Mouse (Mus musculus) midbrain, embryonic 14.5 days (tissue): Measurements from ENCODE around the gene Tmprss11e. TPM values are rescaled to one million over a fixed set of nuclear protein-coding genes. Genes with fewer than 3 reads are reported as not detected.

Experiments used
- ATAC-seq: fragments of 200-750 bp; cut with Nextera tagmentation; 2 replicates; pipeline ENCODE4 v1.8.0; 2017; ENCODE audit warnings: moderate number of reproducible peaks, moderate library complexity; ENCODE audit not compliant: low FRiP score, low TSS enrichment
- DNase-seq: peaks from one replicate; pipeline ENCODE4 v3.0.0-alpha.2; 2015
- H3K27ac ChIP-seq: fragments of 300-500 bp; sonication (generic); replicated peaks from 2 replicates; pipeline ENCODE4 v1.5.1; 2014; ENCODE audit warnings: mild to moderate bottlenecking, low read depth, low read length, moderate library complexity
- H3K27me3 ChIP-seq: fragments of 300-500 bp; sonication (generic); 2 replicates; pipeline ENCODE4 v1.6.1; 2014; ENCODE audit warnings: low read length, control low read depth, mixed read lengths; ENCODE audit not compliant: control insufficient read depth, insufficient read depth
- H3K36me3 ChIP-seq: fragments of 300-500 bp; sonication (generic); 2 replicates; pipeline ENCODE4 v1.6.1; 2014; ENCODE audit warnings: low read length, control low read depth; ENCODE audit not compliant: control insufficient read depth, insufficient read depth
- H3K4me1 ChIP-seq: fragments of 300-500 bp; sonication (generic); 2 replicates; pipeline ENCODE4 v1.6.1; 2014; ENCODE audit warnings: mild to moderate bottlenecking, antibody characterized with exemption, low read length, control low read depth; ENCODE audit not compliant: control insufficient read depth, insufficient read depth
- H3K4me2 ChIP-seq: fragments of 300-500 bp; sonication (generic); 2 replicates; pipeline ENCODE4 v1.6.1; 2014; ENCODE audit warnings: mild to moderate bottlenecking, low read length, moderate library complexity
- H3K4me3 ChIP-seq: fragments of 300-500 bp; sonication (generic); replicated peaks from 2 replicates; pipeline ENCODE4 v1.5.1; 2014; ENCODE audit warnings: low read depth, low read length
- H3K9ac ChIP-seq: fragments of 300-500 bp; sonication (generic); replicated peaks from 2 replicates; pipeline ENCODE4 v1.6.1; 2014; ENCODE audit warnings: mild to moderate bottlenecking, low read length, moderate library complexity
- H3K9me3 ChIP-seq: fragments of 300-500 bp; sonication (generic); 2 replicates; pipeline ENCODE4 v1.6.1; 2016; ENCODE audit warnings: low read length, control low read depth, mixed read lengths; ENCODE audit not compliant: control insufficient read depth
- WGBS: fragments of 180-500 bp; shearing (Covaris S2); extraction: QIAGEN DNeasy Blood & Tissue Kit; methylation state at CpG from one replicate; pipeline ENCODE4 v1.1.7; 2014; 5-methylcytosine and 5-hydroxymethylcytosine counted together
- polyA plus RNA-seq: library from polyadenylated mRNA; unstranded; fragments of >200 nt; fragmentation: Nextera tagmentation; extraction: Ambion mirVana; gene quantifications from 2 replicates; pipeline ENCODE4 v1.2.1, GENCODE M21; 2014

Gene Tmprss11e
- polyA plus RNA-seq, result not detected in 2 replicates

DNA sequence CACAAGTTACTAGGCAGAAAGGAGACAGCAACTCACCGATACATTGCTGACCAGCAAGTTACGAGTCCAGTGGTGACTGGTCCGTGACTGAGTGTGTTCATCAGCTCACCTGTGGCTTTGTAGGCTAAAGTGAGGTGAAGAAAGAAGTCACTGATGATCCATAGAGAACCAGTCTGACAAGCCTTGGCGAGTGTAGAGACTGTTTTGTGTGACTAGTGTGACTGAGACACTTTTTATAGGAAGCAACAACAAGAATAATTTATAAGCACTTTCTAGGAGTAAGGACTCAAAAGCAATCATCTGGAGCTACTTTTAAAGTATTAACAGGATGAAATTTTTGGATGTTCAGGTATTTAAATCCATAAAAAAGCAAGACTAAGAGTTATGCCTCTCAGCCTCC is at the start of gene Tmprss11e:
Gene Tmprss11e, minus strand, starts transcription at position 101 of the 400 bp plus-strand sequence.
- Histone ChIP-seq H3K27ac (no peak within 1 kb of the TSS), H3K9ac (no peak within 1 kb of the TSS), H3K4me3 (no peak within 1 kb of the TSS), H3K9me3 (no peaks in the 10 kb centered on the region), H3K4me2 (no peak within 1 kb of the TSS), H3K4me1 (no peaks in the 10 kb centered on the region), H3K27me3 (no peaks in the 10 kb centered on the region), H3K36me3 (no peaks in the 10 kb centered on the region)
- no peak for DNase-seq
- WGBS, result 90% methylated on average over 4 of the region's 4 CpGs
- ATAC-seq, result no peak

DNA sequence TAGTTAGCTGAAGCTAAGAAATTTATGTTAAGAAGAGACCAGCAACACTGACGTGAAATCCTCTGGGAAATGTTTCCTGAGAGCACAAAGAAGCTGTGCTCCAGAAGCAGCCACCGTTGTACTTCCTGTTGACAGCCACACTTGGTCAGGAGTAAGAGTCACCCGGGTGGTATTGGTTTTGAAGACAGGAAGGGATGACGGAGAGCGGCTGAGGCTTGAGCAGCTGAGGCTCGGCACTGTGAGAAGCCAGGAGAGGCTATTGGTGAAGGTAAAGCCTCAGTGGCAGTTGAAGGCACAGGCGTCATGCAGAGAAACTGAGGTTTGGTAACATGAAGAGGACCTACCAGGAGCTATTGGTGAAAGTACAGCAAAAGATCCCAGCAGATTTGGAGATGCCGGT is 47.2 kb upstream of the Tmprss11e start:
- 76% methylated on average over 8 of the region's 8 CpGs for WGBS
- Histone ChIP-seq H3K4me2 (no peak overlapping the region), H3K36me3 (no peaks in the 10 kb centered on the region), H3K27me3 (no peaks in the 10 kb centered on the region), H3K9ac (no peak overlapping the region), H3K9me3 (no peaks in the 10 kb centered on the region), H3K27ac (no peak overlapping the region), H3K4me3 (no peak overlapping the region), H3K4me1 (no peaks in the 10 kb centered on the region)
- ATAC-seq (no peak), DNase-seq (no peak)

DNA sequence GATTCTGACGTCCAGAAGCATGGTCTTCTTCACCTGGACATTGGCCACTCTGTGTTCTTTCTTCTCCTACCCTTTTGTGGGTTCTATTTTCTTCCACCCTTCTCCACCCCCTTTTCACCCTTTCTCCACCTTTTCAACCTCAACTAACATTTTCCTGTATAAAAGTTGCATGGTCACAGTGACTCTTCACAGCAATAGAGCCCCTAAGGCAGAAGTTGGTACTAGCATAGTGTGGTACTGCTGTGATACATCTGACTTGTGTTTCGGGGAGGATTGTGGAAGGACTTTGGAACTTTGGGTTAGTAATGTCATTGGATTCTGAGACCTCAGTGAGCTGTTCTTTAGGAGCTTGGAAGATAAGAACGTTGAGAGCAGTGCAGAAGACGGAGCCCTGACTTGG is 46.6 kb upstream of the Tmprss11e start:
- H3K36me3 ChIP-seq, result no peaks in the 10 kb centered on the region
- H3K9ac ChIP-seq, result no peak overlapping the region
- DNase-seq, result no peak
- no peak overlapping the region for H3K4me2 ChIP-seq
- WGBS, result 71% methylated on average over 4 of the region's 4 CpGs
- ATAC-seq, result no peak
- H3K27me3 ChIP-seq, result no peaks in the 10 kb centered on the region
- no peak overlapping the region for H3K4me3 ChIP-seq
- no peak overlapping the region for H3K27ac ChIP-seq
- H3K9me3 ChIP-seq, result no peaks in the 10 kb centered on the region
- H3K4me1 ChIP-seq, result no peaks in the 10 kb centered on the region

DNA sequence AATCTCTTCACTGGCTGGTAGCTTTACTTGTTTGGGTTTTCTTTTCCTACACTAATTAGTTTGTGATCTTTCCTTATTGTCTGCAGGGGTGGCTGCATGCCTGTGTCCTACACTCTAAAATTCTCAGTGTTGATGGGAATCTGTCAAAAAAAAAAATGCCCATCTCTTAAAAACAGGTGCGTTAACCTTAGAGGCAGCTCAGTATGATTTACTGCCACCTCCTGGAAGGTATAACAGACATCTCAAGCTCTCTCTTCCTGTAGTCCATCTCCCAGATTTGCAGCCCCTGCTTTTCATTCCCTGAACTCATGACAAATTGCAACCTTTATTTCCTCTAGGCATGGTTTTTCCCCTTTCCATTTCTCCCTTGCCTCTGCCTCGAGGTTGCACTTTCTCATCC is 44.3 kb upstream of the Tmprss11e start:
- H3K4me2 ChIP-seq, result no peak overlapping the region
- DNase-seq, result no peak
- H3K9me3 ChIP-seq, result no peaks in the 10 kb centered on the region
- no peaks in the 10 kb centered on the region for H3K4me1 ChIP-seq
- H3K4me3 ChIP-seq, result no peak overlapping the region
- H3K27ac ChIP-seq, result no peak overlapping the region
- H3K9ac ChIP-seq, result no peak overlapping the region
- no peaks in the 10 kb centered on the region for H3K36me3 ChIP-seq
- no peaks in the 10 kb centered on the region for H3K27me3 ChIP-seq
- WGBS, result 71% methylated on average over 2 of the region's 2 CpGs
- no peak for ATAC-seq

DNA sequence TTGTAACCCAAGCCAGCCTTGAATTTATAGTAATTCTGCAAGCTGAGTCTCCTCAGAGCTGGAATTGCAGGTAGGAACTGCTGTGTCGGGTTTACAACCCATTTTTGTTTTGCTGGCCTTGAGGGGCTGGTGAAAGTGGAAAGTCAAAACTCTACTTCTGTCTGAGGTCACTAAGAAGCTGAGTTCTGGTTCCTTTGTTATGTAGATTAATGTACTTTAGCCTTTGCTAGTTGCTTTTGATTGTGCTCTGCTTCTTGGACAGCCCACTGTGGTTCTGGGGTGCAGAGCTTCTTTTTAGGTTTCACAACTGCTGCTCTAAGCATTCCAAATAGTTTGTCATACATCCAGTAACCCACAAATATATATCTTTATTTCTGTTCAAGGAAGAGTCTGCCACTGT is 41.2 kb upstream of the Tmprss11e start:
- Histone ChIP-seq H3K9me3 (no peaks in the 10 kb centered on the region), H3K27me3 (no peaks in the 10 kb centered on the region), H3K36me3 (no peaks in the 10 kb centered on the region), H3K27ac (no peak overlapping the region), H3K4me3 (no peak overlapping the region), H3K4me1 (no peaks in the 10 kb centered on the region), H3K9ac (no peak overlapping the region), H3K4me2 (no peak overlapping the region)
- DNase-seq (no peak), ATAC-seq (no peak)
- WGBS, result 15% methylated on average over 1 of the region's 1 CpGs

DNA sequence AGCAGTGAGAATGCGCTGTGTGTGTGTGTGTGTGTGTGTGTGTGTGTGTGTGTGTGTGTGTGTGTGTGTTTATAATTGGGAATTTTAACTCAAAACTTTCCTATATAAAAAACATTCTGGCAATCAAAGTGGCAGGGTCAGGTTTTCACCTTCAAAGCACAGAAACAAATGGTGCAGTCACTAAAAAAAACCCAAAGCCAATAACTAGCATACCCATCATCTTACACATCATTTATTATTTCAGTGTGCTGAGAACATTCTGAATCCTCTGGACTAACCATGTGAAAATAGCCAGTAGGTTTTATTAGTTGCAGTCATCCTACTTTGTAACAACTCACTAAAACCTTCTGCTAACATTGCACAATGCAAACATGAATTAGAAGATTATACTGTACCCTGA is 38.6 kb upstream of the Tmprss11e start:
- ATAC-seq, result no peak

DNA sequence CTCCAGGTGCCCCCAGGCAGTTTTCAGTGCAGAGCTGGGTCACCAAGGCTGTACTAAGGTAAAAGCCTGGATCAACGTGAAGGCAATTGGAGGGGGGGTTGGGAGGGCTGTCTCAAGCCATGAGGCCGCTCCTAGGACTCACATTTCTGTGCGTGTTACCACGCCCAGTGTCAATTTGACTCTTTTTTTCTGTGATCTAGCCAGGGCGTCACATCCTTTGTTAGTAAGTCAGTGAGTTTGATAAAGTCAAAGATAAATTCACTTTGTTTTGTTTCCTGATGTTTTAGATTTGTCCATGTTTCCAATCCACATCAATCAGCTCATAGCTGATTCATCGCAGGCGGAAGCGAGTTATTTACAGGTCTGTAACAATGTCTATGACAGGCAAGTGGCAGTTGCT is 37.4 kb upstream of the Tmprss11e start:
- no peak for ATAC-seq
- H3K27ac ChIP-seq, result no peak overlapping the region
- no peak overlapping the region for H3K4me2 ChIP-seq
- H3K9me3 ChIP-seq, result no peaks in the 10 kb centered on the region
- H3K4me3 ChIP-seq, result no peak overlapping the region
- H3K36me3 ChIP-seq, result no peaks in the 10 kb centered on the region
- H3K27me3 ChIP-seq, result no peaks in the 10 kb centered on the region
- no peak for DNase-seq
- H3K4me1 ChIP-seq, result no peaks in the 10 kb centered on the region
- H3K9ac ChIP-seq, result no peak overlapping the region
- WGBS, result 74% methylated on average over 8 of the region's 8 CpGs

More for the DNA sequence above, 38.6 kb upstream of the Tmprss11e start:
- Histone ChIP-seq H3K36me3 (no peaks in the 10 kb centered on the region), H3K4me2 (no peak overlapping the region), H3K27me3 (no peaks in the 10 kb centered on the region), H3K4me3 (no peak overlapping the region), H3K27ac (no peak overlapping the region), H3K9ac (no peak overlapping the region), H3K4me1 (no peaks in the 10 kb centered on the region), H3K9me3 (no peaks in the 10 kb centered on the region)
- 95% methylated on average over 1 of the region's 1 CpGs for WGBS
- no peak for DNase-seq

DNA sequence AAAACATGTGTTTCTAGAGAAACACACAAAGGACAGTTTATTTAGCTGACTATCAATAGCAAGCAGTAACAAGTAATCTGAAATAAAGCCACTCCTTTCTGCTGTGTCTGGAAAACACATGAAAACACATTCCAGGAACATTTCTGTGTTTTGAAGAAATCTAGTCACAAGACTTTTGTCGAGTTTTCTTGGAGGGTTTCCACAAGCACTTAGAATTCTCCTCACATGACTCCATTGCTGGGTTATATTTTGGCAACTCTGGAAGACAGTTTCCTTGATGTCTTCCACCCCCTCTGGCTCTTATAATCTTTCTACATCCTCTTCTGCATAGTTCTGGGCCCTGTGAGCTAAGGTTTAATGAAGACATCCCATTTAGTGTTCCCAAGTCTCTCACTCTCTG is 32.9 kb upstream of the Tmprss11e start:
- Histone ChIP-seq H3K27ac (no peak overlapping the region), H3K4me3 (no peak overlapping the region), H3K9me3 (no peaks in the 10 kb centered on the region), H3K4me1 (no peaks in the 10 kb centered on the region), H3K4me2 (no peak overlapping the region), H3K36me3 (no peaks in the 10 kb centered on the region), H3K9ac (no peak overlapping the region), H3K27me3 (no peaks in the 10 kb centered on the region)
- DNase-seq (no peak), ATAC-seq (no peak)
- WGBS, result 85% methylated on average over 1 of the region's 1 CpGs

DNA sequence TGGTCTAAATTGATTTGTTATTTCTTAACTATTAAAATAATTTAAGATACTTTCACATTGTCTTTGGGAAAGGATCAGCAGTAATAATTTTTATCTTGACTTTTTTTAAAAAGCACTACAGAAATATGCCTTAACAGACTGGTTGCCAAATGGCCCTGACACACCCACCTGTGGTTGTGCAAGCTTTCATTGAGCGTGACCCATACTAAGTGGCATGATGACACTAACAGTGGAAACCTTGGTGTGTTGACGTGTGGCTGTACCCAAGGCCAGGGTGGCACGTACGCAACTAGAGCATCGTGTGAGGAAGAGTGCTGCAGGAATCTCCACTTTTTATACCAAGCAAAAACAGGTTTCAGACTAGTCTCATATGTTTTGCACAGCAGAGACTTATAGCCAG is 31.3 kb upstream of the Tmprss11e start:
- Histone ChIP-seq H3K9ac (no peak overlapping the region), H3K4me1 (no peaks in the 10 kb centered on the region), H3K27me3 (no peaks in the 10 kb centered on the region), H3K4me3 (no peak overlapping the region), H3K36me3 (no peaks in the 10 kb centered on the region), H3K9me3 (no peaks in the 10 kb centered on the region), H3K27ac (no peak overlapping the region), H3K4me2 (no peak overlapping the region)
- WGBS, result 91% methylated on average over 5 of the region's 5 CpGs
- ATAC-seq (no peak), DNase-seq (no peak)
